Mouse (Mus musculus) stomach, postnatal 0 days (tissue): ENCODE measurements around the gene Rdx. TPM values are rescaled to one million over a fixed set of nuclear protein-coding genes. Genes with fewer than 3 reads are reported as not detected.

Source experiments
- ATAC-seq: fragments of 200-750 bp; cut with Nextera tagmentation; 2 replicates; pipeline ENCODE4 v1.8.0; 2017; ENCODE audit not compliant: low FRiP score, low TSS enrichment
- DNase-seq: peaks from one replicate; pipeline ENCODE4 v3.0.0-alpha.2; 2016; ENCODE audit warnings: low spot score
- H3K27ac ChIP-seq: fragments of 300-500 bp; sonication (generic); replicated peaks from 2 replicates; pipeline ENCODE4 v1.5.1; 2014; ENCODE audit warnings: mild to moderate bottlenecking, control low read depth
- H3K27me3 ChIP-seq: fragments of 300-500 bp; sonication (generic); 2 replicates; pipeline ENCODE4 v1.6.1; 2014; ENCODE audit warnings: low read length; ENCODE audit not compliant: control insufficient read depth, insufficient read depth
- H3K36me3 ChIP-seq: fragments of 300-500 bp; sonication (generic); 2 replicates; pipeline ENCODE4 v1.6.1; 2014; ENCODE audit warnings: low read length, mixed read lengths; ENCODE audit not compliant: control insufficient read depth, insufficient read depth
- H3K4me1 ChIP-seq: fragments of 300-500 bp; sonication (generic); replicated peaks from 2 replicates; pipeline ENCODE4 v1.6.1; 2014; ENCODE audit warnings: antibody characterized with exemption; ENCODE audit not compliant: control insufficient read depth, insufficient read depth
- H3K4me2 ChIP-seq: fragments of 300-500 bp; sonication (generic); replicated peaks from 2 replicates; pipeline ENCODE4 v1.6.1; 2014; ENCODE audit warnings: low read depth, mild to moderate bottlenecking, control low read depth, moderate library complexity
- H3K4me3 ChIP-seq: fragments of 300-500 bp; sonication (generic); 2 replicates; pipeline ENCODE4 v1.5.1; 2014; ENCODE audit warnings: low read depth, low read length, control low read depth
- H3K9ac ChIP-seq: fragments of 300-500 bp; sonication (generic); 2 replicates; pipeline ENCODE4 v1.6.1; 2014; ENCODE audit warnings: mild to moderate bottlenecking, low read length, control low read depth, mixed read lengths
- H3K9me3 ChIP-seq: fragments of 300-500 bp; sonication (generic); 2 replicates; pipeline ENCODE4 v1.6.1; 2016; ENCODE audit warnings: low read length; ENCODE audit not compliant: control insufficient read depth
- CTCF ChIP-seq: IDR thresholded peaks from 2 replicates; pipeline ENCODE4 v1.5.1; 2016; ENCODE audit warnings: antibody characterized with exemption, low read depth, mild to moderate bottlenecking, moderate library complexity
- EP300 ChIP-seq: optimal IDR thresholded peaks from 2 replicates; pipeline ENCODE3; 2016; ENCODE audit warnings: antibody characterized with exemption
- WGBS: fragments of 180-500 bp; shearing (Covaris S2); extraction: QIAGEN DNeasy Blood & Tissue Kit; methylation state at CpG from one replicate; pipeline ENCODE4 v1.1.7; 2014; 5-methylcytosine and 5-hydroxymethylcytosine counted together
- polyA plus RNA-seq: library from polyadenylated mRNA; unstranded; fragments of >200 nt; fragmentation: Nextera tagmentation; extraction: Ambion mirVana; gene quantifications from 2 replicates; pipeline ENCODE4 v1.2.1, GENCODE M21; 2015

Gene Rdx
- polyA plus RNA-seq, 1 experiment from 2014 or later: 52.7 TPM

- no peak overlapping the region for H3K4me3 ChIP-seq
- DNase-seq (no peak), ATAC-seq (no peak)
- H3K9me3 ChIP-seq: no peaks in the 10 kb centered on the region
- TF ChIP-seq CTCF (no peak), EP300 (no peak)
- no peak overlapping the region for H3K4me2 ChIP-seq
- no peaks in the 10 kb centered on the region for H3K27me3 ChIP-seq
- no peaks in the 10 kb centered on the region for H3K4me1 ChIP-seq
- H3K27ac ChIP-seq: no peak overlapping the region
- peaks cover 4% of the 10 kb centered on the region; the same call in 1 of the 2 replicates for H3K36me3 ChIP-seq
- 69% methylated on average over 10 of the region's 10 CpGs for WGBS
- H3K9ac ChIP-seq: no peak overlapping the region
Observed at GRCm38 (mm10) chr9:52094471-52094980, 47.6 kb downstream of the Rdx start.

- H3K9ac ChIP-seq: no peak overlapping the region
Observed at GRCm38 (mm10) chr9:52095666-52096065, 48.7 kb downstream of the Rdx start.

DNA sequence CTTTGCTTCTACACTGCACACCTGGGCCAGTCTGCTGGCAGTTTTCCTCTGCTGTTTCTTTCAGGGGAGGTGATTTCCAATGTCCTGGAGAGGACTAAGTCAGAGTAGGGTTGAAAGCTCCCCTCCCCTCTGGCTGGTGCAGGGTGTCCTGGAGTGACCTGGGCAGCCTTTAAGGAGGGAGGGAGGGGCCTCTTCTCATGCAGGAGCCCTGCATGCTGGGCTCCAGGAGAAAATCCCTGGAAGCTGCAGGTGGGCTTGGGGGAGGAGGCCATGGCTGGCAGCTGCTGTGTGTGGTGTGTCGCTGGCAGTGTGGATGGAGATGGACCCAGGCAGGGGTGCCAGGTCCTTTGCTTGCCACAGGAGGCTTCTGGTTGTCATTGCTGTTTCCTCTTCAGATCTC lies 50.4 kb downstream of the Rdx start:
- Histone ChIP-seq H3K4me2 (no peak overlapping the region), H3K27ac (no peak overlapping the region), H3K4me3 (no peak overlapping the region), H3K36me3 (peaks cover 4% of the 10 kb centered on the region; the same call in 1 of the 2 replicates), H3K27me3 (no peaks in the 10 kb centered on the region), H3K9me3 (no peaks in the 10 kb centered on the region), H3K9ac (no peak overlapping the region), H3K4me1 (no peaks in the 10 kb centered on the region)
- no peak for TF ChIP-seq CTCF
- no peak for TF ChIP-seq EP300
- no peak for DNase-seq
- ATAC-seq: no peak
- 45% methylated on average over 1 of the region's 1 CpGs for WGBS

More at GRCm38 (mm10) chr9:52095666-52096065, 48.7 kb downstream of the Rdx start:
- Histone ChIP-seq H3K4me2 (no peak overlapping the region), H3K27ac (no peak overlapping the region), H3K27me3 (no peaks in the 10 kb centered on the region), H3K9me3 (no peaks in the 10 kb centered on the region), H3K4me3 (no peak overlapping the region), H3K4me1 (no peaks in the 10 kb centered on the region), H3K36me3 (peaks cover 4% of the 10 kb centered on the region; the same call in 1 of the 2 replicates)
- ATAC-seq: no peak
- DNase-seq: no peak
- no peak for TF ChIP-seq EP300
- TF ChIP-seq CTCF: no peak
- WGBS: 67% methylated on average over 3 of the region's 3 CpGs

DNA sequence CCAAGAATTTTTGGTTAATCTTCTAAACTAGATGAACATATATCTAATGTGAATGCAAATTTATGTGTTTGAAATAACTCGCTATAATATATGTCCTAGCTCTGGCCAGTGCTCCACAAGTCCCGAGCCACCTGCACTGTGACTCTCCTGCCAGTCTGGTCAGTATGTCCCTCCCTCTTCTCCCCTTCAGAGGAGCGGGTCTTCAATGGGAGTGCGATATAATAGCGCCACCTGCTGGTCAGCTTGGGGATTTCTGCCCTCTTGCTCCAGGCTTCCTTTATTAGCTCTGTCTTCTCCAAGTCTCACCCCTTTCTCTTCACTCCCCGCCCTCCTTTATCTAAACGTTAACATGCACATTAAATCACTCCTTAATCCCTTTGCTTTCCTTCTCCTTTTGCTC lies 51.6 kb downstream of the Rdx start:
- H3K27me3 ChIP-seq: no peaks in the 10 kb centered on the region
- WGBS: under 1% methylated on average over 7 of the region's 7 CpGs
- H3K4me1 ChIP-seq: no peaks in the 10 kb centered on the region
- TF ChIP-seq CTCF (peak; percentile 97), EP300 (no peak)
- H3K4me3 ChIP-seq: no peak overlapping the region
- H3K9ac ChIP-seq: no peak overlapping the region
- DNase-seq (peak; percentile 78), ATAC-seq (0 out of 2 replicates have a peak, but pooled peaks have one; percentile 60)
- H3K9me3 ChIP-seq: no peaks in the 10 kb centered on the region
- no peak overlapping the region for H3K27ac ChIP-seq
- no peak overlapping the region for H3K4me2 ChIP-seq
- H3K36me3 ChIP-seq: no peaks in the 10 kb centered on the region

GRCm38 (mm10) chr9:52100426-52100825 lies 53.5 kb downstream of the Rdx start:
- Histone ChIP-seq H3K27ac (no peak overlapping the region), H3K36me3 (no peaks in the 10 kb centered on the region), H3K4me1 (no peaks in the 10 kb centered on the region), H3K4me2 (no peak overlapping the region), H3K9me3 (no peaks in the 10 kb centered on the region), H3K27me3 (no peaks in the 10 kb centered on the region), H3K9ac (no peak overlapping the region), H3K4me3 (no peak overlapping the region)
- DNase-seq: no peak
- 90% methylated on average over 14 of the region's 14 CpGs for WGBS
- no peak for TF ChIP-seq CTCF
- TF ChIP-seq EP300: no peak
- ATAC-seq: no peak

GRCm38 (mm10) chr9:52102060-52102844 lies 55.3 kb downstream of the Rdx start:
- WGBS: 67% methylated on average over 13 of the region's 13 CpGs
- Histone ChIP-seq H3K9ac (no peak overlapping the region), H3K4me3 (no peak overlapping the region), H3K9me3 (no peaks in the 10 kb centered on the region), H3K36me3 (no peaks in the 10 kb centered on the region), H3K27ac (no peak overlapping the region), H3K4me2 (no peak overlapping the region), H3K27me3 (no peaks in the 10 kb centered on the region), H3K4me1 (no peaks in the 10 kb centered on the region)
- DNase-seq (no peak), ATAC-seq (no peak)
- no peak; the same call in 1 of the 2 replicates for TF ChIP-seq CTCF
- no peak for TF ChIP-seq EP300
